Mouse (Mus musculus): Measurements from ENCODE around the gene Gigyf1. TPM values are rescaled to one million over a fixed set of nuclear protein-coding genes. Genes with fewer than 3 reads are reported as not detected.

Gigyf1 gene
- total and polyA plus RNA-seq, 3 experiments, result 0.98 to 12.3 (median 5.9) TPM

GRCm38 (mm10) chr5:137524671-137525070 is 6.3 kb downstream of the Gigyf1 start:
- H3K9me3 ChIP-seq (replicated peaks; ENCODE audit: low read length), result no peaks in the 10 kb centered on the region
- peaks cover 91 to 99% of the 10 kb centered on the region in 2 experiments for H3K36me3 ChIP-seq (replicated peaks in 1 of 2; ENCODE audit: control insufficient read depth in 1 of 2, insufficient read depth in 1 of 2, low read length in 1 of 2)
- no peak overlapping the region for H3K4me3 ChIP-seq (replicated peaks in 1 of 3; ENCODE audit: low read depth in 2 of 3, low read length in 2 of 3, poor library complexity in 1 of 3)
- no peak for DNase-seq (ENCODE audit: extremely low read depth)
- dilution Hi-C loops (cut with MboI; ENCODE audit: extremely low pct_ligation_motif_present, extremely low pct_unique_long_range_greater_than_20kb, low sequenced_read_pairs) (no loop called here), in situ Hi-C loops (cut with MboI; ENCODE audit: low pct_ligation_motif_present, low pct_unique_long_range_greater_than_20kb, low sequenced_read_pairs) (loop anchor here (25.0 kb wide), 1 partner anchor 238 kb away; no protein-coding TSS in a partner anchor)
- no peak for TF ChIP-seq ELF1 (IDR thresholded peaks at IDR 0.05; ENCODE audit: low read depth, low read length)
- no peak for TF ChIP-seq USF1 (IDR thresholded peaks at IDR 0.05; ENCODE audit: low read depth, low read length)
- no peak for TF ChIP-seq E2F4 (IDR thresholded peaks at IDR 0.05; ENCODE audit: insufficient replicate concordance, low read depth, low read length)
- no peak for TF ChIP-seq ZKSCAN1 (IDR thresholded peaks at IDR 0.05; ENCODE audit: borderline replicate concordance, low read depth, low read length)
- TF ChIP-seq NELFE (IDR thresholded peaks at IDR 0.05; ENCODE audit: low read depth, low read length), result no peak
- no peak for TF ChIP-seq MAFK (IDR thresholded peaks at IDR 0.05; ENCODE audit: insufficient replicate concordance, low read length)
- TF ChIP-seq CHD1 (IDR thresholded peaks at IDR 0.05; ENCODE audit: low read depth, low read length), result no peak
- TF ChIP-seq HCFC1 (IDR thresholded peaks at IDR 0.05; ENCODE audit: low read depth, low read length), result no peak
- TF ChIP-seq MEF2A (IDR thresholded peaks at IDR 0.05; ENCODE audit: borderline replicate concordance, low read depth, low read length), result no peak
- TF ChIP-seq MYC (IDR thresholded peaks at IDR 0.05; ENCODE audit: low read depth, low read length), result no peak
- TF ChIP-seq IRF4 (IDR thresholded peaks at IDR 0.05; ENCODE audit: low read depth, low read length), result no peak
- no peak for TF ChIP-seq MXI1 (IDR thresholded peaks at IDR 0.05; ENCODE audit: low read depth, low read length)
- H3K79me2 ChIP-seq (replicated peaks; ENCODE audit: control insufficient read depth, extremely low read depth, insufficient read depth, poor library complexity, severe bottlenecking), result peaks cover under 1% of the 10 kb centered on the region; the same call in 1 of the 2 replicates
- no peak overlapping the region for H3K27ac ChIP-seq (ENCODE audit: insufficient read depth, low read depth)
- no peak overlapping the region for H3K4me2 ChIP-seq (ENCODE audit: insufficient read depth, low read depth, poor library complexity, severe bottlenecking)
- no peak overlapping the region for H3K9ac ChIP-seq (ENCODE audit: insufficient read depth, low read depth)
- peaks cover 0 to 27% of the 10 kb centered on the region in 2 experiments; a peak in 2 of 4 replicates for H3K4me1 ChIP-seq (ENCODE audit: control insufficient read depth in 1 of 2, insufficient read depth in 2 of 2)
- H3K27me3 ChIP-seq (replicated peaks), result no peaks in the 10 kb centered on the region

GRCm38 (mm10) chr5:137525511-137525910 is 7.2 kb downstream of the Gigyf1 start:
- Histone ChIP-seq H3K27me3 (replicated peaks) (no peaks in the 10 kb centered on the region), H3K4me3 (replicated peaks in 1 of 3; ENCODE audit: low read depth in 2 of 3, low read length in 2 of 3, poor library complexity in 1 of 3) (no peak overlapping the region)
- dilution Hi-C loops (cut with MboI; ENCODE audit: extremely low pct_ligation_motif_present, extremely low pct_unique_long_range_greater_than_20kb, low sequenced_read_pairs), result no loop called here

More at GRCm38 (mm10) chr5:137525511-137525910, 7.2 kb downstream of the Gigyf1 start:
- H3K36me3 ChIP-seq (replicated peaks in 1 of 2; ENCODE audit: control insufficient read depth in 1 of 2, insufficient read depth in 1 of 2, low read length in 1 of 2), result peaks cover 88 to 99% of the 10 kb centered on the region in 2 experiments
- H3K4me1 ChIP-seq (ENCODE audit: control insufficient read depth in 1 of 2, insufficient read depth in 2 of 2), result peaks cover 3 to 36% of the 10 kb centered on the region in 2 experiments; a peak in 2 of 4 replicates
- DNase-seq (ENCODE audit: extremely low read depth), result no peak
- H3K9ac ChIP-seq (ENCODE audit: insufficient read depth, low read depth), result no peak overlapping the region
- peaks cover 9% of the 10 kb centered on the region for H3K79me2 ChIP-seq (replicated peaks; ENCODE audit: control insufficient read depth, extremely low read depth, insufficient read depth, poor library complexity, severe bottlenecking)
- no peaks in the 10 kb centered on the region for H3K9me3 ChIP-seq (replicated peaks; ENCODE audit: low read length)
- TF ChIP-seq SIN3A (IDR thresholded peaks at IDR 0.05; ENCODE audit: low read length) (no peak), USF2 (conservative IDR thresholded peaks at IDR 0.05; ENCODE audit: low read depth, low read length) (no peak), EP300 (IDR thresholded peaks at IDR 0.05; ENCODE audit: low read length) (no peak), MAZ (IDR thresholded peaks at IDR 0.05; ENCODE audit: low read depth, low read length) (no peak), ELF1 (IDR thresholded peaks at IDR 0.05; ENCODE audit: low read depth, low read length) (no peak), HCFC1 (IDR thresholded peaks at IDR 0.05; ENCODE audit: low read depth, low read length) (no peak), ZC3H11A (IDR thresholded peaks at IDR 0.05; ENCODE audit: low read depth, low read length) (no peak), GABPA (IDR thresholded peaks at IDR 0.05; ENCODE audit: insufficient replicate concordance, low read depth, low read length) (no peak), JUN (IDR thresholded peaks at IDR 0.05; ENCODE audit: insufficient read depth, low read depth, low read length) (no peak), USF1 (IDR thresholded peaks at IDR 0.05; ENCODE audit: low read depth, low read length) (no peak)
- H3K4me2 ChIP-seq (ENCODE audit: insufficient read depth, low read depth, poor library complexity, severe bottlenecking), result no peak overlapping the region
- no peak overlapping the region for H3K27ac ChIP-seq (ENCODE audit: insufficient read depth, low read depth)
- in situ Hi-C loops (cut with MboI; ENCODE audit: low pct_ligation_motif_present, low pct_unique_long_range_greater_than_20kb, low sequenced_read_pairs), result no loop called here
